Mouse (Mus musculus) urinary bladder, postnatal 10 days (tissue): ENCODE results near the gene Tubg2.
A peak's percentile ranks its signal among the peaks of the same experiment; 100 is the strongest.
"Not testable (repeated sequence)": the region's sequence is repeated elsewhere in the genome, so short reads cannot be mapped to it uniquely, and the experiment has no call there.

Experiments used
- DNase-seq: peaks from one replicate; pipeline ENCODE4 v3.0.0; 2022; ENCODE audit warnings: low spot score

Gene Tubg2

GRCm38 (mm10) chr11:101155728-101156371, at the start of gene Tubg2:
Gene Tubg2, plus strand, starts transcription at chr11:101155907.
- DNase-seq: no peak

GRCm38 (mm10) chr11:101109351-101109750, 46.4 kb upstream of the Tubg2 start:
- DNase-seq: no peak

DNA sequence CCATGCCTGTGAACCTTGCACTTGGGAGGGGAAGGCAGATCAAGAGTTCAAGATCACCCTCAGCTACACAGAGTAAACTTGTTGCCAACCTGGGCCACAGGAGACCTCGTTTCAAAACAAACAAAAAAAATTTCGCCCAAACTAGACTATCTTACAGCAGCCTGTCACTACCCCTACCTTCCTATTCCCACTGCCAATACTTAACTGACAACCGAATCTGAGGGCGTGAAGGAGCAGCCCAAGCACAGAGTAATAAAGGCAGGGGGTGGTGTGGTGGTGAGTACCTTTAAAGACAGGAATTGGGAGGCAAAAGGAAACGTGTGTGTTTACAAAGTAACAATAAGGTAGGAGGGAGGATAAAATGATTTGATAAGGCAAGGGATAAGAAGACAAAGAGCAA, 45.0 kb upstream of the Tubg2 start:
- DNase-seq: no peak

GRCm38 (mm10) chr11:101111178-101111577, 44.5 kb upstream of the Tubg2 start:
- DNase-seq: no peak

GRCm38 (mm10) chr11:101112186-101112585, 43.5 kb upstream of the Tubg2 start:
- no peak for DNase-seq

- DNase-seq: no peak
These were observed 40.1 kb upstream of the Tubg2 start for GRCm38 (mm10) chr11:101115564-101115963.

- DNase-seq: no peak
These were observed 37.6 kb upstream of the Tubg2 start for GRCm38 (mm10) chr11:101118105-101118504.

DNA sequence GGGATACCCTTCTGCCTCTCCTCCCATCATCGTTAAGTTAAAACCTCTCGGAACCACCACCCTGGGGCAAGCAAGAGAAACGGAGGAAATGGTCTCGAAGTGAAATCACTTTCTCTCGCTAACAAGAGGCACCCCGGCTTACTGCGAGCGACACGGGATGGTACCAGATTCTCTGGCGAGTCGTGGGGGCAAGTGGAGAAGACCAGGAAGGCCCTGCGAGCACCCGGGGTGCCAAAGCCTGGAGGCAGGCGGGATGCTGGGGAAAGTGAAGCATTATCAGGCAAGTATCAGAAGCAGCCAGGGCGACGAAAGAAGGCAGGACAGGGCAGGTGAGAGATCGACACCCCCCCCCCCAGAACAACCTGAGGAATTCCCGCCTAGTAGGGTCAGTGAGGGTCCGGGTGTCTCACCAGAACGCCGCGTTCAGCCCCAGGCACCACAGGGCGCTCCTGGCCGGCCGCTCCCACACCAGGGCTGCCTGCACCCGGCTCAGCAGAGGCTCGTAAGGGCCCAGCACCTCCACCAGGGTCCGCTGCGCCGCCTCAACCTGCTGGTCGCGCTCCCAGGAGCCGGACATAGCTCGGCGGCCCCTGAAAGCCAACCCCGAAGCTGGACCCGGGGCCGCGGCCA, 36.5 kb upstream of the Tubg2 start:
- no peak for DNase-seq

- DNase-seq: peak; percentile 95
These were observed 35.8 kb upstream of the Tubg2 start, which contains the start of the genes Retreg3 and Tubg1 for GRCm38 (mm10) chr11:101119761-101120544. Gene Retreg3, minus strand, starts transcription at chr11:101119893. Gene Tubg1, plus strand, starts transcription at chr11:101119938.

GRCm38 (mm10) chr11:101120545-101121188, 35.0 kb upstream of the Tubg2 start:
- no peak for DNase-seq

- not testable (repeated sequence) for DNase-seq
These were observed 31.2 kb upstream of the Tubg2 start for GRCm38 (mm10) chr11:101124494-101124893.

- DNase-seq: not testable (repeated sequence)
These were observed 30.7 kb upstream of the Tubg2 start for GRCm38 (mm10) chr11:101125008-101125407.

- DNase-seq: no peak
These were observed 28.6 kb upstream of the Tubg2 start for GRCm38 (mm10) chr11:101127075-101127474.

GRCm38 (mm10) chr11:101128996-101129577, 26.6 kb upstream of the Tubg2 start:
- DNase-seq: no peak

GRCm38 (mm10) chr11:101130056-101130756, 25.5 kb upstream of the Tubg2 start:
- no peak for DNase-seq

GRCm38 (mm10) chr11:101131187-101131586, 24.5 kb upstream of the Tubg2 start:
- DNase-seq: no peak

DNA sequence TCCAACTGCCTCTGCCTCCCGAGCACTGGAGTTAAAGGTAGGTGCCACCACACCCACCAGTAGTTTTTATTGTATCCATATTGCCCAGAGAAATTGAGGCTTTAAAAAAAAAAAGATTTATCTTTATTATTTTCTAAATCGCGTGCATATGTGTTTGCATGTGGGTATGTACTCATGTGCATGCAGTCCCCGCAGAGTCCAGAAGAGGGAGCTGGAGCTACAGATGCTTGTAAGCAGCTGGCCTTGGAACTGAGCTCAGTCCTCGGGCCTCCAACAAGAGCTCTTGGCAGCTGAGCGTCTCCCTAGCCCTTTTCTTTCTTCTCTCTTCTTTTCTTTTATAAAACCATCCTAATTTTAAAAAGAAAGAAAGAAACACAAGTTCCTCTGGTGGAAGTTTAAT, 24.0 kb upstream of the Tubg2 start:
- DNase-seq: no peak

DNA sequence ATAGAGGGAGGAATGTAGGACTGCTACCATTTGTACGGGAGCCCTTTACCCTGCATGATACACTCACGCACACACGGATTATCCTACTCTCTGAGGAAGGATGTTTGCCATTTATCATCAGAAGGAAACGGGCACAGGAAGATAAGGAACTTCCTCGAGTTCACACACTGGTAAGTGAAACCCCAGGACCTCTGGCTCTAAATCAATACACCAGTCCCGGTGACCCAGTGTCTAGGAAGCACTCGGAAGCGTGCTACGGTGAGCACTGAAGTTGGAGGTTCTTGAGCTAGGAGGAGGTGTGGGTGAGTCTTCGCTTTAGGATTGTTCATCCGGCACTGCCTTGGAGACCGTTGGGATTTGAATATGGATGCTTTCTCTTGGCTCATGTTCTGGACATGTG, 22.7 kb upstream of the Tubg2 start:
- no peak for DNase-seq

DNA sequence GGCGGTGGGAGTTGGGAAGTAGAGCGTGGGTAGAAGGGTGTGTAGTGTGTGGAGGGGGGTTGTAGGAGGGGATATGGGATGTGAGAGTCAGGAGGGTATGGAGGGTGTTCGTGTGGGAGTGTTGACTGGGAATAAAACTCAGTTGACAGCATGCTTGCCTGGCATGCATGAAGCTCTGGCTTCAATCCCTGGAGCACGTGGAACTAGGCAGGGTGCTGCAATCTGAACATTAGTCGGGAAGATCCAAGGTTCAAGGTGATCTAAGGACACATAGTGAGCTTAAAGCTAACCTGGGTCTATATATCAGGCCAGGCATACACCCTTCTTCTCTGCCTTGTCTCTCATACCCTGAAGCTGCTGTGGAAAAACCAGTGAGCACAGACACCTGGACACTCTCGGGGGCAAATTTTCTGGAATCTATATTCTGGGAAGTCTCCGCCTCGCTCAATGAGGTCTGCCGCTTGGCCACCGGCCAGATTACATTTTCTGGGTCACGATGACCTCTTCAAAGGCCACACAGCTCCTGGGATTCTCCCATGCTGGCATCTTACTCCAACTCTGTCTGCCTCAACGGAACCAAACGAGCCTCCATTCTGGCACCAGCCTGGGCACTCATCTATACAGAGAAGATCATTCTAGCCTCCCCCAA, 21.4 kb upstream of the Tubg2 start:
- no peak for DNase-seq

GRCm38 (mm10) chr11:101137000-101137399, 18.7 kb upstream of the Tubg2 start:
- no peak for DNase-seq
